Mouse (Mus musculus): ENCODE measurements around the gene Dnajc4.

DNA sequence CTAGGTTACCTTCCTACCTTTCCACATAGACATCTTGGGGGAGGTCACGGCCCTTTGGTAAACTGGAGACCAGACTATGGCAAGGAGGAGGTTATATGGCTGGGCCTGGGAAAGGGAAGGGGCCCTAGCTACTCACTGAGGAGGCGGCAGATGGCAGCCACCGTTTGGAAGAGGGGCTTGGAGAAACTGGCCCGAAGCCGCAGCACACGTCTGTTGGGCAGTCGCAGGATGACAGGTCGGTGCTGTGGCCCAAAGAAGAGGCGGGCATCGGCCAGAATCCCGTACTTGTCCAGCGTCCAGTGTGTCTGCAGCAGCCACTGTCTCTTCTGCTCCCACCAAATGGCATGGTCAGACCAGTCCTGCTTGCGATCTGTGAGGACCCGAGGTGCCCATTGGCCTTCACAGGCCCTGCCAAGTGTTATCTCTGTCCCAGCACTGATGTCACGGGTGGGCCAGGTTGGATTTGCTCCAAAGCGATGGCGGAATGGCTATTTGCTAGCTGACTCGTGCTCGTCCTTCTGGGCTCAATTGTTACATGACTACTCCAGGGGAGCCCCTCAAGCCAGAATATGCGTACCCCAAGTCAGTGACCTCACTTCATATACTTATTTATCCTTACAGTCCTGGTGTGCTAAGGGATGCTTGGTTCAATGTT, 22.2 kb upstream of the Dnajc4 start:
- no peak for TF ChIP-seq CTCF (IDR thresholded peaks at IDR 0.05; ENCODE audit: low read depth)
- no peak for TF ChIP-seq EP300 (IDR thresholded peaks at IDR 0.05; ENCODE audit: low read depth)

Measured in liver, postnatal 0 days (tissue).